Mouse (Mus musculus): ENCODE results near the gene Slk. TPM values are rescaled to one million over a fixed set of nuclear protein-coding genes. Genes with fewer than 3 reads are reported as not detected.

The Slk gene
- polyA plus RNA-seq, 1 experiment from 2014 or later: 7.8 TPM

- H3K27me3 ChIP-seq (replicated peaks; ENCODE audit: low read depth, poor library complexity, severe bottlenecking): no peaks in the 10 kb centered on the region
- no peak for DNase-seq (ENCODE audit: low spot score)
- H3K9me3 ChIP-seq: no peaks in the 10 kb centered on the region
- H3K4me1 ChIP-seq: no peaks in the 10 kb centered on the region
- H3K4me3 ChIP-seq: no peak overlapping the region
- peaks cover 60% of the 10 kb centered on the region for H3K36me3 ChIP-seq (replicated peaks)
- 95% methylated on average over 4 of the region's 4 CpGs for WGBS
- no peak overlapping the region for H3K27ac ChIP-seq (replicated peaks)
Measured at GRCm38 (mm10) chr19:47635380-47635779, 55.9 kb downstream of the Slk start.

GRCm38 (mm10) chr19:47643910-47644309 lies 64.4 kb downstream of the Slk start:
- WGBS: 67% methylated on average over 2 of the region's 2 CpGs
- Histone ChIP-seq H3K4me3 (no peak overlapping the region), H3K27ac (replicated peaks) (no peak overlapping the region), H3K36me3 (replicated peaks) (peaks cover 65% of the 10 kb centered on the region), H3K27me3 (replicated peaks; ENCODE audit: low read depth, poor library complexity, severe bottlenecking) (no peaks in the 10 kb centered on the region), H3K9me3 (no peaks in the 10 kb centered on the region), H3K4me1 (no peaks in the 10 kb centered on the region)
- no peak for DNase-seq (ENCODE audit: low spot score)

- Histone ChIP-seq H3K27me3 (replicated peaks; ENCODE audit: low read depth, poor library complexity, severe bottlenecking) (no peaks in the 10 kb centered on the region), H3K36me3 (replicated peaks) (peaks cover 48% of the 10 kb centered on the region), H3K9me3 (no peaks in the 10 kb centered on the region), H3K27ac (replicated peaks) (no peak overlapping the region), H3K4me1 (no peaks in the 10 kb centered on the region), H3K4me3 (no peak overlapping the region)
- no peak for DNase-seq (ENCODE audit: low spot score)
- WGBS: 77% methylated on average over 6 of the region's 6 CpGs
Measured at GRCm38 (mm10) chr19:47645583-47645982, 66.1 kb downstream of the Slk start.

GRCm38 (mm10) chr19:47646508-47647120 lies 67.1 kb downstream of the Slk start:
- no peak for DNase-seq (ENCODE audit: low spot score)
- Histone ChIP-seq H3K27ac (replicated peaks) (no peak overlapping the region), H3K4me3 (no peak overlapping the region), H3K36me3 (replicated peaks) (peaks cover 39% of the 10 kb centered on the region), H3K27me3 (replicated peaks; ENCODE audit: low read depth, poor library complexity, severe bottlenecking) (no peaks in the 10 kb centered on the region), H3K4me1 (no peaks in the 10 kb centered on the region), H3K9me3 (no peaks in the 10 kb centered on the region)
- 93% methylated on average over 6 of the region's 6 CpGs for WGBS

- Histone ChIP-seq H3K4me3 (no peak overlapping the region), H3K4me1 (peaks cover 4% of the 10 kb centered on the region; the same call in 1 of the 2 replicates), H3K9me3 (no peaks in the 10 kb centered on the region), H3K27ac (replicated peaks) (no peak overlapping the region), H3K36me3 (replicated peaks) (peaks cover 21% of the 10 kb centered on the region), H3K27me3 (replicated peaks; ENCODE audit: low read depth, poor library complexity, severe bottlenecking) (no peaks in the 10 kb centered on the region)
- DNase-seq (ENCODE audit: low spot score): peak; percentile 7
- 89% methylated on average over 6 of the region's 6 CpGs for WGBS
Measured at GRCm38 (mm10) chr19:47649071-47649470, 69.6 kb downstream of the Slk start.

- Histone ChIP-seq H3K27ac (replicated peaks) (no peak overlapping the region), H3K27me3 (replicated peaks; ENCODE audit: low read depth, poor library complexity, severe bottlenecking) (no peaks in the 10 kb centered on the region), H3K9me3 (no peaks in the 10 kb centered on the region), H3K36me3 (replicated peaks) (peaks cover 15% of the 10 kb centered on the region), H3K4me1 (peaks cover 4% of the 10 kb centered on the region; the same call in 1 of the 2 replicates), H3K4me3 (no peak overlapping the region)
- WGBS: 87% methylated on average over 16 of the region's 16 CpGs
- DNase-seq (ENCODE audit: low spot score): peak; percentile 6
Measured at GRCm38 (mm10) chr19:47650366-47651159, 71.1 kb downstream of the Slk start.

- H3K27me3 ChIP-seq (replicated peaks; ENCODE audit: low read depth, poor library complexity, severe bottlenecking): no peaks in the 10 kb centered on the region
- H3K9me3 ChIP-seq: no peaks in the 10 kb centered on the region
- 92% methylated on average over 5 of the region's 5 CpGs for WGBS
- no peak for DNase-seq (ENCODE audit: low spot score)
- H3K4me1 ChIP-seq: peaks cover 9% of the 10 kb centered on the region
- no peak overlapping the region for H3K27ac ChIP-seq (replicated peaks)
- no peak overlapping the region for H3K4me3 ChIP-seq
- peaks cover 13% of the 10 kb centered on the region for H3K36me3 ChIP-seq (replicated peaks)
Measured at GRCm38 (mm10) chr19:47651160-47651480, 71.6 kb downstream of the Slk start.

- no peak overlapping the region for H3K4me3 ChIP-seq
- no peaks in the 10 kb centered on the region for H3K27me3 ChIP-seq (replicated peaks; ENCODE audit: low read depth, poor library complexity, severe bottlenecking)
- DNase-seq (ENCODE audit: low spot score): peak; percentile 6
- H3K27ac ChIP-seq (replicated peaks): no peak overlapping the region
- WGBS: 72% methylated on average over 8 of the region's 8 CpGs
- H3K4me1 ChIP-seq: peaks cover 16% of the 10 kb centered on the region
- peaks cover 12% of the 10 kb centered on the region for H3K36me3 ChIP-seq (replicated peaks)
- H3K9me3 ChIP-seq: no peaks in the 10 kb centered on the region
Measured at GRCm38 (mm10) chr19:47652255-47652654, 72.8 kb downstream of the Slk start.

GRCm38 (mm10) chr19:47653173-47653572 lies 73.7 kb downstream of the Slk start:
- no peaks in the 10 kb centered on the region for H3K9me3 ChIP-seq
- no peak for DNase-seq (ENCODE audit: low spot score)
- peaks cover 3% of the 10 kb centered on the region for H3K36me3 ChIP-seq (replicated peaks)
- peaks cover 16% of the 10 kb centered on the region for H3K4me1 ChIP-seq
- 89% methylated on average over 8 of the region's 8 CpGs for WGBS
- no peak overlapping the region for H3K4me3 ChIP-seq
- no peaks in the 10 kb centered on the region for H3K27me3 ChIP-seq (replicated peaks; ENCODE audit: low read depth, poor library complexity, severe bottlenecking)
- H3K27ac ChIP-seq (replicated peaks): no peak overlapping the region

- H3K27me3 ChIP-seq (replicated peaks; ENCODE audit: low read depth, poor library complexity, severe bottlenecking): no peaks in the 10 kb centered on the region
- WGBS: 81% methylated on average over 11 of the region's 11 CpGs
Measured at GRCm38 (mm10) chr19:47654896-47655295, 75.4 kb downstream of the Slk start.

GRCm38 (mm10) chr19:47658914-47659535 lies 79.5 kb downstream of the Slk start:
- no peaks in the 10 kb centered on the region for H3K36me3 ChIP-seq (replicated peaks)
- no peak overlapping the region for H3K4me3 ChIP-seq
- H3K4me1 ChIP-seq: peaks cover 21% of the 10 kb centered on the region
- H3K27me3 ChIP-seq (replicated peaks; ENCODE audit: low read depth, poor library complexity, severe bottlenecking): no peaks in the 10 kb centered on the region
- peak overlapping the region; percentile 78 for H3K27ac ChIP-seq (replicated peaks)
- DNase-seq (ENCODE audit: low spot score): peak; percentile 66
- 19% methylated on average over 5 of the region's 5 CpGs for WGBS
- H3K9me3 ChIP-seq: no peaks in the 10 kb centered on the region

More at GRCm38 (mm10) chr19:47654896-47655295, 75.4 kb downstream of the Slk start:
- no peaks in the 10 kb centered on the region for H3K9me3 ChIP-seq
- no peak overlapping the region for H3K27ac ChIP-seq (replicated peaks)
- no peak overlapping the region for H3K4me3 ChIP-seq
- no peaks in the 10 kb centered on the region for H3K36me3 ChIP-seq (replicated peaks)
- peaks cover 25% of the 10 kb centered on the region for H3K4me1 ChIP-seq
- peak; percentile 7 for DNase-seq (ENCODE audit: low spot score)

- Histone ChIP-seq H3K27me3 (replicated peaks; ENCODE audit: low read depth, poor library complexity, severe bottlenecking) (no peaks in the 10 kb centered on the region), H3K9me3 (no peaks in the 10 kb centered on the region), H3K4me1 (peaks cover 21% of the 10 kb centered on the region), H3K36me3 (replicated peaks) (no peaks in the 10 kb centered on the region), H3K4me3 (no peak overlapping the region), H3K27ac (replicated peaks) (peak overlapping the region; percentile 78)
- 88% methylated on average over 9 of the region's 9 CpGs for WGBS
- DNase-seq (ENCODE audit: low spot score): no peak
Measured at GRCm38 (mm10) chr19:47659765-47660408, 80.4 kb downstream of the Slk start.
